Mouse (Mus musculus) kidney, postnatal 0 days (tissue): ENCODE results near the gene Adgrf5. TPM values are rescaled to one million over a fixed set of nuclear protein-coding genes. Genes with fewer than 3 reads are reported as not detected.
"Not testable (repeated sequence)": the region's sequence is repeated elsewhere in the genome, so short reads cannot be mapped to it uniquely, and the experiment has no call there.

Source experiments
- ATAC-seq: fragments of 200-750 bp; cut with Nextera tagmentation; replicated peaks from 2 replicates; pipeline ENCODE4 v1.8.0; 2017; ENCODE audit warnings: low read depth, moderate number of reproducible peaks, moderate TSS enrichment, moderate library complexity; ENCODE audit not compliant: low FRiP score
- DNase-seq: peaks from one replicate; pipeline ENCODE4 v3.0.0-alpha.2; 2016; ENCODE audit warnings: low spot score
- H3K27ac ChIP-seq: fragments of 300-500 bp; sonication (generic); 2 replicates; pipeline ENCODE4 v1.5.1; 2014; ENCODE audit warnings: mild to moderate bottlenecking
- H3K27me3 ChIP-seq: fragments of 300-500 bp; sonication (generic); 2 replicates; pipeline ENCODE4 v1.6.1; 2014; ENCODE audit warnings: low read length, mixed read lengths; ENCODE audit not compliant: insufficient read depth
- H3K36me3 ChIP-seq: fragments of 300-500 bp; sonication (generic); 2 replicates; pipeline ENCODE4 v1.6.1; 2014; ENCODE audit warnings: low read length, mixed read lengths; ENCODE audit not compliant: insufficient read depth
- H3K4me1 ChIP-seq: fragments of 300-500 bp; sonication (generic); replicated peaks from 2 replicates; pipeline ENCODE4 v1.6.1; 2014; ENCODE audit warnings: antibody characterized with exemption, low read length, mixed read lengths; ENCODE audit not compliant: insufficient read depth
- H3K4me2 ChIP-seq: fragments of 300-500 bp; sonication (generic); 2 replicates; pipeline ENCODE4 v1.6.1; 2014; ENCODE audit warnings: mild to moderate bottlenecking, low read length, moderate library complexity, mixed read lengths
- H3K4me3 ChIP-seq: fragments of 300-500 bp; sonication (generic); replicated peaks from 2 replicates; pipeline ENCODE4 v1.5.1; 2014; ENCODE audit warnings: low read depth, low read length
- H3K9ac ChIP-seq: fragments of 300-500 bp; sonication (generic); 2 replicates; pipeline ENCODE4 v1.6.1; 2014; ENCODE audit warnings: low read depth, low read length
- H3K9me3 ChIP-seq: fragments of 300-500 bp; sonication (generic); replicated peaks from 2 replicates; pipeline ENCODE4 v1.6.1; 2016; ENCODE audit warnings: low read length, inconsistent platforms, mixed read lengths
- CTCF ChIP-seq: IDR thresholded peaks from 2 replicates; pipeline ENCODE4 v1.5.1; 2016; ENCODE audit warnings: antibody characterized with exemption, low read depth, mild to moderate bottlenecking, moderate library complexity
- WGBS: fragments of 180-500 bp; shearing (Covaris S2); extraction: QIAGEN DNeasy Blood & Tissue Kit; methylation state at CpG from one replicate; pipeline ENCODE4 v1.1.7; 2014; 5-methylcytosine and 5-hydroxymethylcytosine counted together
- polyA plus RNA-seq: library from polyadenylated mRNA; unstranded; fragments of >200 nt; fragmentation: Nextera tagmentation; extraction: Ambion mirVana; gene quantifications from 2 replicates; pipeline ENCODE4 v1.2.1, GENCODE M21; 2015

The Adgrf5 gene
- polyA plus RNA-seq, 1 experiment from 2014 or later, result 15.4 TPM

DNA sequence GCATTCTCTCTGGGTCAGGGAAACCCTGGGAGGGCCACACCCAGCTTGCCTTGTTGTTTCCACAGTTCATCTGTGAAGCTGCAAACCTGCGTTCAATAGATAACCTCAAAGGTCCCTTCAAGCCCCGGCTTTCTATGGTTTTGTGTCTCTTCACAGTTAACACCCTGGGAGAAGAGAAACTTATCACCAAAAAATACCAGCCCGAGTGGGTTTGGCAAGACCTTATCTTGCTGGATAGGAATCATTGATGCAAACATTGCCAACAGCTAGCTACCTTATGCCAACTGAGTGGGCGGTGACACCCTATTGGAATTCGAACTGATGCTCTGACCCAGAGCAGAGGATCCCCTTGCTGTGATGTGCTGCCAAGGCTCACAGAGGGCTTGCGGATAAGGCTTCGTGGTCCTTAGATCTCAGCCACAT lies 30.5 kb upstream of the Adgrf5 start:
- no peak for DNase-seq

DNA sequence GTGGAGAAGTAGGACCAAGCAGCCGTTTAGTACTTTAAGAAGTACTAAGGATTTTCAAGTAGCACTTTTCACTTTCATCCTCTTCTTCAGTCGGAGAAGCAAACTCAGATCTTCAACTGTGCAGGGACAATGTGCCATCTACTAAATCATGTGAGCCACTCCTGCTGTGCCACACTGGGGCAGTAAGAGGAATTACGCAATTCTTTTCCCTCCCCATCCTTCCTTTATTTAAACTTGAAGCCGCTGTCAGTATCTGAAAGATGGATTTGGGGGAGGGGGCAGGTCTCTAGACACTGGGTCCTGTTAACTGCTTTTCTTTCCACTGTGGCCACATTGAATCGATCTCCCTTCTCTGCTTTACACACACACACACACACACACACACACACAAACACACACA lies 27.6 kb upstream of the Adgrf5 start:
- WGBS, result 45% methylated on average over 5 of the region's 5 CpGs
- ATAC-seq (no peak), DNase-seq (no peak)
- Histone ChIP-seq H3K27ac (no peak overlapping the region), H3K4me3 (no peak overlapping the region), H3K36me3 (no peaks in the 10 kb centered on the region), H3K9me3 (no peaks in the 10 kb centered on the region), H3K4me1 (peaks cover 8% of the 10 kb centered on the region; the same call in 1 of the 2 replicates), H3K27me3 (no peaks in the 10 kb centered on the region), H3K9ac (no peak overlapping the region), H3K4me2 (no peak overlapping the region)
- TF ChIP-seq CTCF, result no peak

More for the DNA sequence above, 30.5 kb upstream of the Adgrf5 start:
- Histone ChIP-seq H3K9me3 (no peaks in the 10 kb centered on the region), H3K4me1 (peaks cover 12% of the 10 kb centered on the region; the same call in 1 of the 2 replicates), H3K36me3 (no peaks in the 10 kb centered on the region), H3K4me3 (no peak overlapping the region), H3K27ac (no peak overlapping the region), H3K4me2 (no peak overlapping the region), H3K9ac (no peak overlapping the region), H3K27me3 (no peaks in the 10 kb centered on the region)
- no peak for TF ChIP-seq CTCF
- WGBS, result 74% methylated on average over 7 of the region's 7 CpGs
- ATAC-seq, result no peak

DNA sequence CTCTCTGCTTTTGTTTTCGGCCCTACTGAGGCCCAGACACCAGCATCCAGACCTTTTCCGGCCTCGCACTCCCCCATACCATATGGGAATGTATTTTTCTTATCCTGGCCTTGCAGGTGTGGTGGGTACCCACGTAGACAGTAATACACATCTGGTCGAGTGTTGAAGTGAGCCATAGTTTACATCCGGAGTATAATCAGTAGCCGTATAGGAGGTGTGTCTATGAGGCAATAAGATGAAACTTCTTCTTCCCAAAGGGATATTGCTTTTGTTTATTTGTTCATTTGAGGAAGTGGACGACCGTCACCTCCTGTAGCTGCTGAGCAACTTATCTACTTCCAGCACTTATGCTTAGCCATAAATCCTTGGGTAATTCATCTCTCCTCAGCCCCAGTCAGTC lies 26.2 kb upstream of the Adgrf5 start:
- ATAC-seq, result no peak
- peak; percentile 36 for DNase-seq
- Histone ChIP-seq H3K4me1 (peaks cover 5% of the 10 kb centered on the region; the same call in 1 of the 2 replicates), H3K9me3 (no peaks in the 10 kb centered on the region), H3K36me3 (no peaks in the 10 kb centered on the region), H3K4me3 (no peak overlapping the region), H3K27ac (no peak overlapping the region), H3K4me2 (no peak overlapping the region), H3K9ac (no peak overlapping the region), H3K27me3 (no peaks in the 10 kb centered on the region)
- 34% methylated on average over 9 of the region's 9 CpGs for WGBS
- TF ChIP-seq CTCF, result no peak

DNA sequence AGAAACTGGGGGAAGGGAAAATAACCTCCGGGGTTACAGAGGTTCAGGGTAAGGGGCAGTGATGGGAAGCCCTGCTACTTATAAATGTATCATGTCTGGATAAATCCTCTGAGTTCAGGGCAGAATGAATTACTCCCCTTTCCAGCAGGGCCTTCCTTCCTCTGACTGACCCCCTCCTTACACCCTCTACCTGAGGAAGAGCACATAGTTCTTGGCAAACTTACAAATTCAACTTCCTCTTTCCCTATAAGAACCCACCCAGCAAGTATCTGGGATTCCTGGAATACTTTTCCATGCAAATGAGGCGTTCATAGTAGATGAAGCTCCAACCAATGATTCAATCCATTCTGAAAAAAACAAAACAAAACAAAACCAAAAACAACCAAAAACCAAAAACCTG lies 22.6 kb upstream of the Adgrf5 start:
- Histone ChIP-seq H3K9ac (no peak overlapping the region), H3K27me3 (no peaks in the 10 kb centered on the region), H3K4me3 (no peak overlapping the region), H3K4me1 (peaks cover 1% of the 10 kb centered on the region; the same call in 1 of the 2 replicates), H3K4me2 (no peak overlapping the region), H3K36me3 (no peaks in the 10 kb centered on the region), H3K27ac (no peak overlapping the region), H3K9me3 (no peaks in the 10 kb centered on the region)
- DNase-seq (peak; percentile 49), ATAC-seq (no peak)
- no peak for TF ChIP-seq CTCF
- WGBS, result 64% methylated on average over 2 of the region's 2 CpGs

DNA sequence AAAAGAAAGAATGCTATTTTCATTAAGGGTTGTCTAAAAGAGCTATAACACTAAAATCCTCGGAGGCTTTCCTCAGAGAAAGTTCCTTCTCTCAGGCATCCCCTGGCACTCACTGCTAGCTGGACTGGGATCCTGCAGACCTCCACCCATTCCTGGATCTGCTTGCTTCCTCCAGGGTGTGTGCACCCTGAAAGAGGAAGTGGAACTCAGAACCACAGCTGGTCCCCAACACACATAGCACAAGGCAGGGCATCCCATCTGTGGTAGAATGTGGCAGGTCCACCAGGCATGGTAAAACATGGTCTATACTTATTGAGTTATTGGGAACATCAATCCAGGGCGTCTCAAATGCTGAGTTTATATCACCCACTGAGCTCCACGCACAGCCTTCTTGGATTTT lies 22.0 kb upstream of the Adgrf5 start:
- no peak overlapping the region for H3K27ac ChIP-seq
- no peak for DNase-seq
- H3K9ac ChIP-seq, result no peak overlapping the region
- no peaks in the 10 kb centered on the region for H3K9me3 ChIP-seq
- no peak overlapping the region for H3K4me3 ChIP-seq
- no peak for ATAC-seq
- H3K4me2 ChIP-seq, result no peak overlapping the region
- H3K27me3 ChIP-seq, result no peaks in the 10 kb centered on the region
- H3K36me3 ChIP-seq, result no peaks in the 10 kb centered on the region
- H3K4me1 ChIP-seq, result no peaks in the 10 kb centered on the region; the same call in 1 of the 2 replicates
- 86% methylated on average over 3 of the region's 3 CpGs for WGBS
- no peak for TF ChIP-seq CTCF

DNA sequence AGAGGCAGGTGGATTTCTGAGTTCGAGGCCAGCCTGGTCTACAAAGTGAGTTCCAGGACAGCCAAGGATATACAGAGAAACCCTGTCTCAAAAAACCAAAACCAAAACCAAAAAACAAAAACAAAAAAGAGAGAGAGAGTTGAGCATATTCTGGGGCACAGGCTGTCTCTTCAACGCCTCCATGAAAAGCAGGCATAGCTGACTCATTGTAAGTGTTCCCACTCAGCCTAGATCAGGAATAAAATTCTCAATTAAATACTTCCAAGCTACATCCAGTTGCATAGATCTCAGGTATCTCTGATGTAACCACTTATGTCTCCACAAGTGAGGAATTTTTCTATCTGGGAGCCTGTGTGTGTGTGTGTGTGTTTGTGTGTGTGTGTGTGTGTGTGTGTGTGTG lies 13.8 kb upstream of the Adgrf5 start:
- H3K27ac ChIP-seq, H3K9me3 ChIP-seq, DNase-seq, H3K4me2 ChIP-seq, H3K27me3 ChIP-seq, H3K4me3 ChIP-seq, ATAC-seq, H3K9ac ChIP-seq, H3K4me1 ChIP-seq, H3K36me3 ChIP-seq: not testable (repeated sequence)
- WGBS, result 91% methylated on average over 2 of the region's 2 CpGs

DNA sequence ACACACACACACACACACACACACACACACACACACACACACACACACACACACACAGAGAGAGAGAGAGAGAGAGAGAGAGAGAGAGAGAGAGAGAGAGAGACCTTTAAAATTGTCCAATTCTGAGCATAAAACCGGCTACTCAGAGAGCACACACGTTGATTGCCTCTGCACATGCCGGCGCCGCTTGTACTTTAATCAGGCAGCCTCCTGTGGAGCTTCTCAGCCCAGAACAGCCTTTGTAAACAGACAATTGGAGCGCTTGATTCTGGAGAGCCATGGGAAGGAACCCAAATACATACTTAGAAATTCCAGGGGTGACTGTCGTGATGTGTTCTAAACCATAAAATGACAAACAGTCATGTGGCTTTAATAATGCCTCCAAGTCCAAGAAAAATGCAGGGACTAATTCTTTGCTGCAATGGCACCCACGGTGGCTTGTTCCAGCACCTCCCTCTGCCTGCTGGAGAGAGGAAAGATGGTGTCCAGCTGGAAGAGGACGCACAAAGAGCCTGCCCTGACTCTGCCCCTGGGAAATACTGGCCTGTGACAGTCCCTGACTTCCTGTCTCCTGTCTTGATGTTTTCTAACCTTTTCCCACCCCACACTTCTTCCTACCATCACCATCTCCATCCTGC lies 2.2 kb upstream of the Adgrf5 start:
- no peak for TF ChIP-seq CTCF
- Histone ChIP-seq H3K27me3 (no peaks in the 10 kb centered on the region), H3K9me3 (no peaks in the 10 kb centered on the region), H3K4me1 (peaks cover 12% of the 10 kb centered on the region; the same call in 1 of the 2 replicates), H3K9ac (no peak overlapping the region), H3K4me3 (no peak overlapping the region), H3K27ac (no peak overlapping the region), H3K4me2 (no peak overlapping the region), H3K36me3 (no peaks in the 10 kb centered on the region)
- ATAC-seq (no peak), DNase-seq (no peak)
- WGBS, result 27% methylated on average over 9 of the region's 9 CpGs
